Mouse (Mus musculus) limb, embryonic 14.5 days (tissue): ENCODE measurements around the gene Ghrhr. TPM values are rescaled to one million over a fixed set of nuclear protein-coding genes. Genes with fewer than 3 reads are reported as not detected.

Source experiments
- ATAC-seq: fragments of 200-750 bp; cut with Nextera tagmentation; 2 replicates; pipeline ENCODE4 v1.8.0; 2017; ENCODE audit warnings: low read depth, moderate number of reproducible peaks, moderate TSS enrichment; ENCODE audit not compliant: low FRiP score
- DNase-seq: peaks from one replicate; pipeline ENCODE4 v3.0.0-alpha.2; 2015; ENCODE audit warnings: low spot score
- H3K27ac ChIP-seq: fragments of 300-500 bp; sonication (generic); replicated peaks from 2 replicates; pipeline ENCODE4 v1.5.1; 2014; ENCODE audit warnings: low read depth, mild to moderate bottlenecking, low read length, moderate library complexity, mixed read lengths
- H3K27me3 ChIP-seq: fragments of 300-500 bp; sonication (generic); 2 replicates; pipeline ENCODE4 v1.6.1; 2014; ENCODE audit warnings: low read length, mixed read lengths; ENCODE audit not compliant: control insufficient read depth, insufficient read depth
- H3K36me3 ChIP-seq: fragments of 300-500 bp; sonication (generic); 2 replicates; pipeline ENCODE4 v1.6.1; 2014; ENCODE audit warnings: mild to moderate bottlenecking, low read length, moderate library complexity, mixed read lengths; ENCODE audit not compliant: control insufficient read depth, insufficient read depth
- H3K4me1 ChIP-seq: fragments of 300-500 bp; sonication (generic); 2 replicates; pipeline ENCODE4 v1.6.1; 2014; ENCODE audit warnings: antibody characterized with exemption, low read length, mixed read lengths; ENCODE audit not compliant: control insufficient read depth, insufficient read depth
- H3K4me2 ChIP-seq: fragments of 300-500 bp; sonication (generic); replicated peaks from 2 replicates; pipeline ENCODE4 v1.6.1; 2014; ENCODE audit warnings: low read depth, mild to moderate bottlenecking, low read length, moderate library complexity; ENCODE audit not compliant: severe bottlenecking
- H3K4me3 ChIP-seq: fragments of 300-500 bp; sonication (generic); replicated peaks from 2 replicates; pipeline ENCODE4 v1.5.1; 2014; ENCODE audit warnings: low read length
- H3K9ac ChIP-seq: fragments of 300-500 bp; sonication (generic); 2 replicates; pipeline ENCODE4 v1.6.1; 2014; ENCODE audit warnings: mild to moderate bottlenecking, low read depth, low read length, moderate library complexity; ENCODE audit not compliant: severe bottlenecking
- H3K9me3 ChIP-seq: fragments of 300-500 bp; sonication (generic); 2 replicates; pipeline ENCODE4 v1.6.1; 2016; ENCODE audit warnings: low read length; ENCODE audit not compliant: control insufficient read depth
- POLR2A ChIP-seq: fragments of 200-500 bp; IDR thresholded peaks from 2 replicates; pipeline ENCODE4 v1.8.0; 2012; ENCODE audit warnings: inconsistent platforms, mild to moderate bottlenecking, moderate library complexity, borderline replicate concordance; ENCODE audit not compliant: insufficient read depth, insufficient read length; ENCODE audit errors: extremely low read depth
- WGBS: fragments of 180-500 bp; shearing (Covaris S2); extraction: QIAGEN DNeasy Blood & Tissue Kit; methylation state at CpG from one replicate; pipeline ENCODE4 v1.1.7; 2014; 5-methylcytosine and 5-hydroxymethylcytosine counted together
- polyA plus RNA-seq, 2 experiments: library from polyadenylated mRNA; depleted of rRNA in 1 of 2; stranded (reverse) in 1 of 2; unstranded in 1 of 2; fragments of >200 nt; fragmentation: Nextera tagmentation in 1 of 2; extraction: Ambion mirVana in 1 of 2; gene quantifications; 2 replicates each; pipeline versions ENCODE4 v1.2.1 to v1.2.3; 2012 to 2014

Gene Ghrhr
- polyA plus RNA-seq, 2 experiments = not detected

DNA sequence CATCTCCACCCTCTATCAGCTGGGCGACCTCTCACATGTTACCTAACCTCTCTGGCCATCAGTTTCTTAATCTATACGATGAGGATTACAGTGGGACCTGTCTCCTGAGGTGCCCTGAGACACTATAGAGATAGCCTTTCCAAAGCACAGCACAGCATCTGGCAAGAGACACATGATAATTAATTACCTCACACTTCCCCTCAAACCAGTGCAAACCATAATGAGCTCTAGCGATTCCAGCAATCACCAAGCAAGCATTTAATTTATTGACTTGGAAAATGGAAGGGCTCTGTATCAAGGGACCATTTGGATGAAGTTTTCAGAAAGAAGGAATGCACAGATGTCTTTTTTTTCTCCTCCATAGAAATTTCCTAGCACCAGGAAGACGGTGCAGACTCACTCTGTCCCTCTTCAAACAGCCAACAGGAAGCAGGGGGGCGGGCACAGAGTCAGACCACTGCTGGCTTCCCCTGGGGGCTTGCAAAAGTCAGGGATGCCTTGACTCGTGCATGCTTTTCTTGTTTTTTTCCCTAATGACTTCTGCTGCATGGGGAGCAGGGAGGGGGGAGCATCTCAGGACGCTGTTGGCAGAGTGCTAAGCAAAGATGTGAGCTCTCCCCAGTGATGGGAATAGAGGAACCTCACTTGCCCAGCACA, 34.2 kb downstream of the Ghrhr start:
- no peak for TF ChIP-seq POLR2A
- Histone ChIP-seq H3K36me3 (no peaks in the 10 kb centered on the region), H3K4me3 (no peak overlapping the region), H3K9me3 (no peaks in the 10 kb centered on the region), H3K27ac (no peak overlapping the region), H3K4me1 (0 out of 2 replicates have a peak, but pooled peaks cover 2% of the 10 kb centered on the region), H3K27me3 (no peaks in the 10 kb centered on the region), H3K4me2 (no peak overlapping the region), H3K9ac (no peak overlapping the region)
- no peak for ATAC-seq
- WGBS = 25% methylated on average over 7 of the region's 7 CpGs
- DNase-seq = no peak

- Histone ChIP-seq H3K4me1 (0 out of 2 replicates have a peak, but pooled peaks cover 2% of the 10 kb centered on the region), H3K9me3 (no peaks in the 10 kb centered on the region), H3K4me3 (no peak overlapping the region), H3K27ac (no peak overlapping the region), H3K9ac (no peak overlapping the region), H3K4me2 (no peak overlapping the region), H3K27me3 (no peaks in the 10 kb centered on the region), H3K36me3 (no peaks in the 10 kb centered on the region)
- 71% methylated on average over 5 of the region's 5 CpGs for WGBS
- ATAC-seq (no peak), DNase-seq (no peak)
- TF ChIP-seq POLR2A = no peak
Measured at GRCm38 (mm10) chr6:55410977-55411376, 34.9 kb downstream of the Ghrhr start.

GRCm38 (mm10) chr6:55416202-55416601, 40.1 kb downstream of the Ghrhr start:
- H3K4me2 ChIP-seq = no peak overlapping the region
- H3K36me3 ChIP-seq = no peaks in the 10 kb centered on the region
- no peaks in the 10 kb centered on the region for H3K27me3 ChIP-seq
- no peaks in the 10 kb centered on the region for H3K9me3 ChIP-seq
- no peak for DNase-seq
- H3K27ac ChIP-seq = no peak overlapping the region
- H3K9ac ChIP-seq = no peak overlapping the region
- TF ChIP-seq POLR2A = no peak
- whole genome bisulfite sequencing = 80% methylated on average over 5 of the region's 5 CpGs
- no peaks in the 10 kb centered on the region for H3K4me1 ChIP-seq
- ATAC-seq = no peak
- no peak overlapping the region for H3K4me3 ChIP-seq

DNA sequence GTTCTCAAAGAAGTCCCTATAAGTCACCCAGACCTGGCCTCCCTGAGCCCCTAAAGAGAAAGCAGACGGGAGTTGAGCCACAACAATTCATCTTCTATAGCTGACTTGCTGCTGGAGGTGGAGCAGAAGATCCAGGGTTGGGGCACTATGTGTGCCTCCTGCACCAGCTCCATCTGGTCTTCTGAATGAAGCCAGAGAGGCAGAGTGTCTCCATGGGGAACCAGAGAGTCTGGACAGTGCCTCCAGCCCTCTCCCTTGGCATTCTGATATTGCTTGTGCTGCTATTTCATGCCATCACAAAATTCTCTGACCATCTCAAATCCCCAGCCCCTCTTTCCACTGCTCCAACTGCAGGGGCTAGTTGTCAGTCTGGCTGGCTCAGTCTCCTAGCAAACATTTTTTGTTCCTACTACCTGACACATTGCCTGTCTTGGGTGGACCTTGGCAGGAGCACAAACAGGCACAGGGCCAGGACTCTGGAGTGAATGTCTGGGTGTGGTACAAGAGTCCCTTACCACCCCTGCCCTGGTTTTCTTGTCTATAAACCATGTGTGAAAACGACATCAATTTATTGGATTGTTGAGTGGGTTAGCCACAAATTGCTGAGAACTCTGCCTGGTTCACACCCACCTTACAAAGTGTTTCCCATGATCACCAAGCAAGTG, 42.8 kb downstream of the Ghrhr start:
- Histone ChIP-seq H3K4me3 (no peak overlapping the region), H3K4me1 (no peaks in the 10 kb centered on the region), H3K27ac (no peak overlapping the region), H3K9ac (no peak overlapping the region), H3K27me3 (no peaks in the 10 kb centered on the region), H3K36me3 (no peaks in the 10 kb centered on the region), H3K4me2 (no peak overlapping the region), H3K9me3 (no peaks in the 10 kb centered on the region)
- 45% methylated on average over 2 of the region's 2 CpGs for WGBS
- DNase-seq (no peak), ATAC-seq (no peak)
- TF ChIP-seq POLR2A = no peak

GRCm38 (mm10) chr6:55420411-55420810, 44.3 kb downstream of the Ghrhr start:
- Histone ChIP-seq H3K4me2 (no peak overlapping the region), H3K27me3 (no peaks in the 10 kb centered on the region), H3K9me3 (no peaks in the 10 kb centered on the region), H3K4me1 (no peaks in the 10 kb centered on the region), H3K4me3 (no peak overlapping the region), H3K9ac (no peak overlapping the region), H3K36me3 (no peaks in the 10 kb centered on the region), H3K27ac (no peak overlapping the region)
- WGBS = 63% methylated on average over 3 of the region's 3 CpGs
- DNase-seq (no peak), ATAC-seq (no peak)
- TF ChIP-seq POLR2A = no peak
